Mouse (Mus musculus) right cerebral cortex, adult 2 months (tissue): ENCODE data around the gene Rnpc3.

Experiments used
- DNase-seq, 2 experiments: peaks; one replicate each; pipeline ENCODE4 v3.0.0; 2021 to 2022; ENCODE audit warnings: low spot score in 2 of 2

The Rnpc3 gene

GRCm38 (mm10) chr3:113629606-113630359, at the start of gene Rnpc3:
TSS of gene Rnpc3 (minus strand) at chr3:113630149.
- peak; percentile 95 to 96 for DNase-seq

DNA sequence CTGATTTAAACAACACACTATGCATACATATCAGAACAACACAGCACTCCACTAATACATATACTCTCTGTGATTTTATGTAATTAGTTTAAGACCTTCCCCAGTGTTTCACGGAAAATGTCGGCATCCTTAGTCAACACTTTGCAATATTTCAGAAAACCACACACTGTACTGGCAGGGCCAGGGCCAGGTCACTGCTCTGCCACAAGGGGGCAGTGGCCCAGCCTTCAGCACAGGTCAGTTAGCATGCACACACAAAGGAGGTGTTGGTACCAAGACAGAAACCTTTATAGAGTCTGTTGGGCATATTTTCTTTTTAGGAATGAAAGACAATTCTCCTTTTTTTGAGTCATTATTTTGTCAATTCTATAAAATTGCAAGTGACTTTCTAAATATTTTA, 27.0 kb upstream of the Rnpc3 start:
- DNase-seq: no peak

DNA sequence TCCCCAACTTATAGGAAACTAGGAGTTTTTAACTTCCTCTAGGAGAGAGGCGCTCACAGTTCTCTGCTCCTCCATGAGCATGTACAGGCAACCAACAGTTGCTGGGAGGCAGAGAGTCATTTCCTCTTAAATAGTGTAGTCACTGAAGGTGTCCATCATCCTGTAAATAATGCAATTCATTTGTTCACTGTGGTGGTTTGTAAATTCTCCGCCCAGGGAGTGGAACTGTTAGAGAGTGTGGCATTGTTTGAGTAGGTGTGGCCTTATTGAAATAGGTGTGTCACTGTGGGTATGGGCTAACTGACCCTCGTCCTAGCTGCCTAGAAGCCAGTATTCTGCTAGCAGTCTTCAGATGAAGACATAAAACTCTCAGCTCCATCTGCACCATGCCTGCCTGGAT, 24.4 kb upstream of the Rnpc3 start:
- no peak for DNase-seq

DNA sequence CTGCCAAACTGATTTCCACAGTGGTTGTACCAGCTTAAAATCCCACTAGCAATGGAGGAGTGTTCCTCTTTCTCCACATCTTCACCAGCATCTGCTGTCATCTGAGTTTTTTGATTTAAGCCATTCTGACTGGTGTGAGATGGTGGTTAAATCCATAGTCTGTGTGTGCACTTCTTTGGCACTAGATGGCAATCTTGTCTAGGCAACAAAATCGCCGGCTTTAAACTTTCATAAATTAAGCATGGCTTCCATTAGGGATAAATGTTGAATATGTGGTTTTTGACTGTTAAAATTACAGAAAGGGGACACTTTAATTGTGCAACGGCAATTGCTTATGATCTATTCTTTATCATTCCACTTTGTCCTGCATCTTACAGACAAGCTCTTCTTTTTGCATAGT, 21.4 kb upstream of the Rnpc3 start:
- DNase-seq: peak in 1 of 2 experiments; percentile 14

- no peak for DNase-seq
These were observed 9.6 kb upstream of the Rnpc3 start for GRCm38 (mm10) chr3:113639545-113639944.

DNA sequence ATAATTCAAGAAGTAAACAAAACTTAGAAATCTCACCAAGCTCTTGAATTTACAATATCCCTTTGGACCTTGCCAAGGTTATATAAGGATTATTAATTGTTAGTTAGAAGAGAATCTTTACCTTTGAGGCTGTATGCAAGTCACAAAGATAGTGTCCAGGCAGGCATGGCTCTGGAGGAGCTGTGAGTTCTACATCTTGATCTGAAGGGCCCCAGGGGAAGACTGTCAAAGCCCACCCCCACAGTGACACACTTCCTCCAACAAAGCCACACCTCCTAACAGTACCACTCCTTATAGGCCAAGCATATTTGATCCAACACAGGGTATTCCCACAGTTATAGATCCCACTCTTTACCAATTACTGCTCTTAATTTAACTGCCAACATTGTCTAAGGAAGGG, 4.3 kb upstream of the Rnpc3 start:
- DNase-seq: no peak

GRCm38 (mm10) chr3:113631611-113632010, 1.7 kb upstream of the Rnpc3 start:
- no peak for DNase-seq

DNA sequence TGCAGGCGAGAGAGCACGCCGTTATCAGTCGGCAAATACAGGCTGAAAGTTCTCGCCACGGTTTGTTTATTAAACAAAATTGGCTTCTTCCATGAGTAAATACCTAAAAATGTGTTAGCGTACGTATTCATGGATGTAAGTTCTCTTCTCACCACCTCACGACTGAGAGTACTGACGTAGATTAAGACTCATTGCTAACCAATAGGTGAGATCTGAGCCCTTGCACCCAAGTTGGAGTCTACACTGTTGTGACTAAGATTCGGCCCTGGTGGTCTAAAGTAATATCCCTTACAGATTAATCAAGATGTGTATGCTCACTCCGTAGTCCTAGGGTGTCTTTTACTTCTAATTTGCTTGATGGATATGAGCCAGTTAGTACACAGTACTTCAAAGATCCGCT, 615 bp upstream of the Rnpc3 start:
- DNase-seq: no peak

GRCm38 (mm10) chr3:113606599-113606998, 23.4 kb downstream of the Rnpc3 start, which contains the start of gene Amy1:
TSS of gene Amy1 (minus strand) at chr3:113606699.
- DNase-seq: no peak

DNA sequence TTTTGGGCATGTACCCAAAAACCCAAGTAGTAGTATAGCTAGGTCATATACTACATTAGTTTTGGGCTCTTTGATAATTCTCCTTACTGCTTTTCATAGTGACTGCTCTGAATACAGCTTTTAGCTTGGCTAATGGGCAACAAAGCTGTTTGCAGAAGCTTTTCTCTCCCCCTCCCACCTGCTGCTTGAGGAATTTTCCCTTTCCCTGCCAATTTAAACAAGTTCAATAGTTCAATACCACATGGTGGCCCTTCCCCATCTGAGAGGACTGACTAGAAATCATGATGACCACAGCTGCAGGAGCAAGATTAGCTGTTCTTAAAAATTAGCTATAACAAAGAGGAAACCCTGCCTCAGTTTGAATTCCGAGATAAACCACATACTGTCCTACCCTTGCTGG, 39.1 kb downstream of the Rnpc3 start:
- DNase-seq: no peak

DNA sequence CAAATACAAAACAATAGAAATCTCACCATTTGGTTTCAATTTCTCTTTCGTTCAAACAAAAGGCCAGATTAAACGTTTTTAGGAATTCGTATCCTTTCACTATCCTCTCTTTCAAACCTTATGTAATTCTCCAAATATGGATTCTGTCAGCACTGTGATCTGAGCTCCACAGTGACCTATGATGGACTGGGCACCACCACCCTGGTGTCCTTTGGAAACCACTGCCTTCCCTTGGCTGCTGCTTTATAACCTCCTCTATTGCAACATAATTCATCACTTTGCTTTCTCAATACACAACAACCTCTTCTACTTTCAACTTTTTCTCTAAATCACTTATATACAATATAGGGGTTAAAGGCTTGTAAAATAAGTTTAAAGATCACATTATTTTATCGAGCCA, 55.4 kb downstream of the Rnpc3 start:
- DNase-seq: no peak

DNA sequence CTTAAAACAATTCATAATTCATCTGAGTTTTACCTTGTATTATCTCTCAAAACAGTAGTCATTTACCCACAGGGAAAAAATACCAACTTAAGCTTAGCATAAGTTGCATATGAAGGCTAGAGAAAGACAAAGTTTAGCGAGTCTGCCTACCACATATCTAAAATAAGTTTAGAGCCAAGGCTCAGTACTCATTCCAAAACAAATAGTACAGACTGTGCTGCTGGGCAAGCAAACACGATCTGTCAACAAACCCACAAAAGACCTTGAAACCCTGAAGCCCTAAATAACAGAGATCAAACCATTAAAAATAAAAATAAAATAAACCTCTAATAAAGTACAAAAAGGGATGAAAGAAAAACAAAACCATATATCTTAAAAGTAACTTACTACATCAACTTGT, 55.8 kb downstream of the Rnpc3 start:
- DNase-seq: no peak

- DNase-seq: no peak
These were observed 57.8 kb downstream of the Rnpc3 start for GRCm38 (mm10) chr3:113572158-113572557.
